Mouse (Mus musculus) MEL (cell line): ENCODE measurements around the gene Il11. TPM values are rescaled to one million over a fixed set of nuclear protein-coding genes. Genes with fewer than 3 reads are reported as not detected.
A peak's percentile ranks its signal among the peaks of the same experiment; 100 is the strongest.

Experiments used
- DNase-seq: peaks from one replicate; pipeline ENCODE4 v3.0.0; 2011; ENCODE audit warnings: low read depth, low spot score
- H3K27ac ChIP-seq: 2 replicates; pipeline ENCODE4 v1.5.1; 2012; ENCODE audit warnings: low read depth, mild to moderate bottlenecking, control low read depth, low read length, moderate library complexity; ENCODE audit not compliant: control insufficient read depth
- H3K27me3 ChIP-seq, 2 experiments: fragments of 150-350 bp in 1 of 2; sonication (generic) in 1 of 2; 2 replicates each; pipeline ENCODE4 v1.6.1; 2012; ENCODE audit warnings: low read length in 2 of 2, mild to moderate bottlenecking in 2 of 2, improper control_type of control experiment in 1 of 2, moderate library complexity in 1 of 2; ENCODE audit not compliant: insufficient read depth in 2 of 2, control insufficient read depth in 1 of 2
- H3K36me3 ChIP-seq, 2 experiments: 2 replicates each; pipeline ENCODE4 v1.6.1; 2012 to 2014; ENCODE audit warnings: low read length in 2 of 2, improper control_type of control experiment in 1 of 2, inconsistent platforms in 1 of 2, mild to moderate bottlenecking in 1 of 2; ENCODE audit not compliant: insufficient read depth in 2 of 2, control insufficient read depth in 1 of 2
- H3K4me1 ChIP-seq, 2 experiments: fragments of 150-350 bp in 1 of 2; sonication (generic) in 1 of 2; 2 replicates each; pipeline ENCODE4 v1.6.1; 2012; ENCODE audit warnings: low read length in 2 of 2, improper control_type of control experiment in 1 of 2, mild to moderate bottlenecking in 1 of 2; ENCODE audit not compliant: insufficient read depth in 2 of 2, control insufficient read depth in 1 of 2
- H3K4me3 ChIP-seq, 2 experiments: fragments of 150-350 bp in 1 of 2; sonication (generic) in 1 of 2; 2 replicates each; pipeline ENCODE4 v1.5.1; 2012; ENCODE audit warnings: low read depth in 2 of 2, low read length in 2 of 2, mild to moderate bottlenecking in 2 of 2, moderate library complexity in 2 of 2, control low read depth in 1 of 2, improper control_type of control experiment in 1 of 2; ENCODE audit not compliant: control insufficient read depth in 1 of 2, insufficient read depth in 1 of 2
- H3K79me2 ChIP-seq: 2 replicates; pipeline ENCODE4 v1.6.1; 2012; ENCODE audit warnings: mild to moderate bottlenecking, low read length, moderate library complexity; ENCODE audit not compliant: control insufficient read depth, poor library complexity, insufficient read depth
- H3K9ac ChIP-seq: 2 replicates; pipeline ENCODE4 v1.6.1; 2012; ENCODE audit warnings: low read depth, mild to moderate bottlenecking, control low read depth, low read length, moderate library complexity; ENCODE audit not compliant: control insufficient read depth, poor library complexity, severe bottlenecking
- H3K9me3 ChIP-seq: fragments of 150-350 bp; sonication (generic); replicated peaks from 2 replicates; pipeline ENCODE4 v1.6.1; 2012; ENCODE audit warnings: mild to moderate bottlenecking, low read length, improper control_type of control experiment, moderate library complexity; ENCODE audit not compliant: insufficient read depth
- BHLHE40 ChIP-seq: IDR thresholded peaks from 2 replicates; pipeline ENCODE4 v1.6.1; 2012; ENCODE audit warnings: low read depth, mild to moderate bottlenecking, inconsistent platforms, low read length, improper control_type of control experiment, borderline replicate concordance
- CHD1 ChIP-seq: IDR thresholded peaks from 2 replicates; pipeline ENCODE4 v1.6.1; 2012; ENCODE audit warnings: low read depth, mild to moderate bottlenecking, inconsistent platforms, low read length, improper control_type of control experiment
- CHD2 ChIP-seq: IDR thresholded peaks from 2 replicates; pipeline ENCODE4 v1.6.1; 2011; ENCODE audit warnings: low read length, improper control_type of control experiment
- CTCF ChIP-seq, 3 experiments: IDR thresholded peaks in 2 of 3; conservative IDR thresholded peaks in 1 of 3; 2 replicates each; pipeline ENCODE4 v1.5.1; 2011 to 2012; ENCODE audit warnings: low read length in 3 of 3, low read depth in 2 of 3, mild to moderate bottlenecking in 2 of 3, improper control_type of control experiment in 1 of 3, inconsistent platforms in 1 of 3, mixed read lengths in 1 of 3, moderate library complexity in 1 of 3; ENCODE audit not compliant: control insufficient read depth in 1 of 3, insufficient read depth in 1 of 3, poor library complexity in 1 of 3, severe bottlenecking in 1 of 3
- ETS1 ChIP-seq: IDR thresholded peaks from 2 replicates; pipeline ENCODE4 v1.6.1; 2012; ENCODE audit warnings: low read depth, mild to moderate bottlenecking, inconsistent platforms, low read length, improper control_type of control experiment, moderate library complexity
- GABPA ChIP-seq: IDR thresholded peaks from 2 replicates; pipeline ENCODE4 v1.6.1; 2012; ENCODE audit warnings: low read depth, mild to moderate bottlenecking, inconsistent platforms, low read length, improper control_type of control experiment, moderate library complexity
- HCFC1 ChIP-seq: IDR thresholded peaks from 2 replicates; pipeline ENCODE4 v1.6.1; 2012; ENCODE audit warnings: low read depth, mild to moderate bottlenecking, inconsistent platforms, low read length, improper control_type of control experiment, moderate library complexity
- MAFK ChIP-seq: IDR thresholded peaks from 2 replicates; pipeline ENCODE4 v1.6.1; 2011; ENCODE audit warnings: low read depth, mild to moderate bottlenecking, low read length, improper control_type of control experiment, borderline replicate concordance
- MAX ChIP-seq: IDR thresholded peaks from 2 replicates; pipeline ENCODE4 v1.6.1; 2011; ENCODE audit warnings: low read length, improper control_type of control experiment
- MEF2A ChIP-seq: IDR thresholded peaks from 2 replicates; pipeline ENCODE4 v1.6.1; 2014; ENCODE audit warnings: low read depth, mild to moderate bottlenecking, inconsistent platforms, low read length, improper control_type of control experiment; ENCODE audit not compliant: poor library complexity, insufficient replicate concordance, severe bottlenecking; ENCODE audit errors: extremely low read depth
- MXI1 ChIP-seq: IDR thresholded peaks from 2 replicates; pipeline ENCODE4 v1.6.1; 2011; ENCODE audit warnings: mild to moderate bottlenecking, low read depth, low read length, improper control_type of control experiment
- MYC ChIP-seq: IDR thresholded peaks from 2 replicates; pipeline ENCODE4 v1.6.1; 2011; ENCODE audit warnings: low read depth, mild to moderate bottlenecking, low read length, improper control_type of control experiment, moderate library complexity
- NELFE ChIP-seq: IDR thresholded peaks from 2 replicates; pipeline ENCODE4 v1.6.1; 2011; ENCODE audit warnings: low read depth, low read length, improper control_type of control experiment
- NRF1 ChIP-seq: IDR thresholded peaks from 2 replicates; pipeline ENCODE4 v1.6.1; 2014; ENCODE audit warnings: low read depth, mild to moderate bottlenecking, inconsistent platforms, low read length, improper control_type of control experiment, moderate library complexity; ENCODE audit not compliant: poor library complexity, insufficient read depth, severe bottlenecking
- POLR2A ChIP-seq, 2 experiments: IDR thresholded peaks; 2 replicates each; pipeline ENCODE4 v1.6.1; 2011 to 2012; ENCODE audit warnings: low read length in 2 of 2, mild to moderate bottlenecking in 2 of 2, control low read depth in 1 of 2, improper control_type of control experiment in 1 of 2, low read depth in 1 of 2, moderate library complexity in 1 of 2; ENCODE audit not compliant: control insufficient read depth in 1 of 2, insufficient read depth in 1 of 2, poor library complexity in 1 of 2
- POLR2AphosphoS2 ChIP-seq: IDR thresholded peaks from 2 replicates; pipeline ENCODE4 v1.6.1; 2011; ENCODE audit warnings: low read length, improper control_type of control experiment
- RAD21 ChIP-seq: IDR thresholded peaks from 2 replicates; pipeline ENCODE4 v1.6.1; 2011; ENCODE audit warnings: mild to moderate bottlenecking, low read depth, low read length, improper control_type of control experiment
- RCOR1 ChIP-seq: IDR thresholded peaks from 2 replicates; pipeline ENCODE4 v1.6.1; 2012; ENCODE audit warnings: low read depth, mild to moderate bottlenecking, inconsistent platforms, low read length, improper control_type of control experiment
- SIN3A ChIP-seq: IDR thresholded peaks from 2 replicates; pipeline ENCODE4 v1.6.1; 2012; ENCODE audit warnings: low read length, improper control_type of control experiment, inconsistent platforms
- SMC3 ChIP-seq: IDR thresholded peaks from 2 replicates; pipeline ENCODE4 v1.6.1; 2011; ENCODE audit warnings: low read depth, low read length, improper control_type of control experiment
- TAL1 ChIP-seq: IDR thresholded peaks from 2 replicates; pipeline ENCODE4 v1.6.1; 2012; ENCODE audit warnings: mild to moderate bottlenecking, inconsistent platforms, low read length, moderate library complexity, mixed read lengths
- TBP ChIP-seq: IDR thresholded peaks from 2 replicates; pipeline ENCODE4 v1.8.0; 2011; ENCODE audit warnings: low read depth, low read length, improper control_type of control experiment
- UBTF ChIP-seq: IDR thresholded peaks from 2 replicates; pipeline ENCODE4 v1.6.1; 2012; ENCODE audit warnings: low read depth, mild to moderate bottlenecking, inconsistent platforms, low read length, improper control_type of control experiment, moderate library complexity, borderline replicate concordance; ENCODE audit not compliant: insufficient read depth
- ZMIZ1 ChIP-seq: IDR thresholded peaks from 2 replicates; pipeline ENCODE4 v1.6.1; 2012; ENCODE audit warnings: low read depth, mild to moderate bottlenecking, inconsistent platforms, low read length, improper control_type of control experiment, moderate library complexity
- polyA plus RNA-seq, 2 experiments: library from polyadenylated mRNA; stranded (reverse) in 1 of 2; unstranded in 1 of 2; fragments of >175 nt in 1 of 2; fragments of >200 nt in 1 of 2; gene quantifications; 2 replicates each; pipeline versions ENCODE4 v1.2.1 to v1.2.4; 2012; ENCODE audit warnings: low replicate concordance in 2 of 2, low read depth in 1 of 2; ENCODE audit not compliant: insufficient read length in 2 of 2, insufficient read depth in 1 of 2, missing spikeins in 1 of 2
- total RNA-seq: library from RNA; depleted of rRNA; stranded (reverse); fragments of 300-350 nt; gene quantifications from 2 replicates; pipeline ENCODE4 v1.2.3, GENCODE M21; 2012

Il11 gene
- total and polyA plus RNA-seq, 3 experiments, result 0.07 to 0.12 TPM; not detected in 1

- no peak overlapping the region for H3K4me3 ChIP-seq
- no peak overlapping the region for H3K27ac ChIP-seq
- no peak overlapping the region for H3K9ac ChIP-seq
- TF ChIP-seq RAD21 (no peak), NRF1 (no peak), RCOR1 (no peak), TAL1 (no peak), MYC (no peak), POLR2A (IDR thresholded peaks at IDR 0.05; ENCODE audit: control insufficient read depth in 1 of 2, insufficient read depth in 1 of 2, low read depth in 1 of 2, low read length in 2 of 2, poor library complexity in 1 of 2) (no peak)
- H3K9me3 ChIP-seq, result no peaks in the 10 kb centered on the region
- no peaks in the 10 kb centered on the region for H3K36me3 ChIP-seq
- no peaks in the 10 kb centered on the region for H3K4me1 ChIP-seq
- DNase-seq, result no peak
- H3K27me3 ChIP-seq, result peaks cover 0 to 2% of the 10 kb centered on the region in 2 experiments; a peak in 3 of 4 replicates
- H3K79me2 ChIP-seq, result no peaks in the 10 kb centered on the region
These were observed 23.0 kb downstream of the Il11 start for GRCm38 (mm10) chr7:4759670-4760069.

GRCm38 (mm10) chr7:4752821-4753570 lies 29.7 kb downstream of the Il11 start, which contains the start of gene Cox6b2:
Gene Cox6b2, minus strand, starts transcription at chr7:4753094.
- peak; percentile 98 for DNase-seq
- Histone ChIP-seq H3K9me3 (no peaks in the 10 kb centered on the region), H3K27me3 (no peaks in the 10 kb centered on the region; a peak in 1 of 4 replicates), H3K4me1 (peaks cover 0 to 8% of the 10 kb centered on the region in 2 experiments; a peak in 3 of 4 replicates), H3K27ac (peak within 1 kb of the TSS; percentile 33), H3K9ac (peak within 1 kb of the TSS; percentile 65), H3K79me2 (no peaks in the 10 kb centered on the region; the same call in 1 of the 2 replicates)
- TF ChIP-seq UBTF (no peak), TAL1 (no peak), SMC3 (no peak), POLR2A (IDR thresholded peaks at IDR 0.05; ENCODE audit: control insufficient read depth in 1 of 2, insufficient read depth in 1 of 2, low read depth in 1 of 2, low read length in 2 of 2, poor library complexity in 1 of 2) (peak; percentile 62 to 92; a peak in 3 of 4 replicates), MAFK (no peak), TBP (peak; percentile 80), MEF2A (no peak), GABPA (no peak), ETS1 (no peak), CHD2 (no peak), NRF1 (no peak), NELFE (peak; percentile 74), HCFC1 (peak; percentile 20; the same call in 1 of the 2 replicates), RAD21 (no peak), MXI1 (peak; percentile 41; the same call in 1 of the 2 replicates), SIN3A (peak; percentile 82), ZMIZ1 (peak; percentile 90), POLR2AphosphoS2 (peak; percentile 84; the same call in 1 of the 2 replicates), CHD1 (no peak), MAX (peak; percentile 78), CTCF (IDR thresholded peaks at IDR 0.05 in 2 of 3, conservative IDR thresholded peaks at IDR 0.05 in 1 of 3; ENCODE audit: control insufficient read depth in 1 of 3, insufficient read depth in 1 of 3, low read depth in 2 of 3, low read length in 3 of 3, poor library complexity in 1 of 3, severe bottlenecking in 1 of 3) (no peak), BHLHE40 (no peak)
- TF ChIP-seq, all 39 proteins: peak for 9
- Histone ChIP-seq H3K4me3 (peak within 1 kb of the TSS; percentile 60 to 94), H3K36me3 (no peaks in the 10 kb centered on the region)
